Mouse (Mus musculus): ENCODE data around the gene Relb.

DNA sequence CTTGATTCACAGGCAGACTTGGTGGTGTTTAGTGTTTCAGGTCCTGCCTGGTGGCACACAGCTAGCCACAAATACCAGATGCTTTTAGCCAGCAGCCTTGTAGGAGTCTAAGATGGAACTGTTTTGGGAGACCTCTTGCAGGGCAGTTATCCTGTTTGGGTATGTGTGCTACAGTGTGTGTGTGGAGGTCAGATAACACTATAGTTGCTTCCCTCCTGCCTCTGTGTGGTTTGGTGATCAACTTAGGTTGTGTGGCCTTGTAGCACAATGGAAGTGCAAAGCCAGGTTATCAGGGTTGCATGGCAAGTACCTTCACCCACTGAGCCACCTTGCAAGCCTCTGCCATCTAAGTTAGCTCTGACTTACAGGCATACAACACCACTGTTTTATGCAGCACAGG is 3.5 kb upstream of the Relb start:
- no peak for TF ChIP-seq CTCF (IDR thresholded peaks at IDR 0.05)
- no peak for TF ChIP-seq EP300 (IDR thresholded peaks at IDR 0.05)

Measured in lung, postnatal 0 days (tissue).